Mouse (Mus musculus): ENCODE data around the gene Spock2. TPM values are rescaled to one million over a fixed set of nuclear protein-coding genes. Genes with fewer than 3 reads are reported as not detected.
"Not testable (repeated sequence)": the region's sequence is repeated elsewhere in the genome, so short reads cannot be mapped to it uniquely, and the experiment has no call there.

Spock2 gene
- polyA plus RNA-seq, 1 experiment from 2014 or later, result 113 TPM

DNA sequence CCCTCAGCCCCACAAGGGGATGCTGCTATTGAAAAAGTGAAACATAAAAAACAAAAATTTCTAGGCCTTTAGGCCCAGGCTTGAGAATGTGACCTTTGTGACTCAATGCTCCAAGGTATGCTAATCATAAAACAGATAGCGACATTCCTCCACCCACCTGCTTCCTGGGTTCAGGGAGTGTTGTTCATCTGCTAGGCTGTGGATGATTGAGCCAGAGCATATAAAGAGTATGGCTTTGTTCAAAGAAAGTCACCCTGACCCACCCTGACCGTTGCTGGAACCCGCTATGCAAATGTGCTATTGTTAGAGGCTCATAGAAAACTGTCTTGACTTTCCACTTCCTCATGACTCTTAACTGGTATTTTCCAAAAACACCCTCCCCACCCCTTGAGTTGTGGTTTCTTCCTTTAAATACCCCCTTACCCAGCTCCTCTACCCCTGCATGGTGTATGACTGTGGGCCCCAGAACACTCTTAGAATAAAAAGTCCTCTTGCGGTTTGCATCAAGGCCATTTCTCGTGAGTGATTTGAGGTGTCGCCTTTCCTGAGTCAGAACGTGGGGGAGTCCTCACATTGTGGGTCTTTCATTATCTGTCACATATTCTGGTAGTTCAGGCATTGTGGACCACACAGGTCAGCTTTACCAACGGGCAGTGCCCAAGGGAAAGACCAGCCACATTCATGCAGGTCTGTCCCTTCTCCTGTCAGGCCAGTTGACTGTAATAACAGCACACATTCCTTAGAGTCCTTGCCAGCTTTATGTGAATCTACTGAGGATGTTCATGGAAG, 56.4 kb downstream of the Spock2 start:
- not testable (repeated sequence) for H3K36me3 ChIP-seq (replicated peaks); H3K9ac ChIP-seq; H3K4me2 ChIP-seq; H3K4me1 ChIP-seq; H3K4me3 ChIP-seq; H3K27me3 ChIP-seq (replicated peaks); H3K27ac ChIP-seq; H3K9me3 ChIP-seq; ATAC-seq (replicated peaks)
- WGBS, result 84% methylated on average over 8 of the region's 8 CpGs

DNA sequence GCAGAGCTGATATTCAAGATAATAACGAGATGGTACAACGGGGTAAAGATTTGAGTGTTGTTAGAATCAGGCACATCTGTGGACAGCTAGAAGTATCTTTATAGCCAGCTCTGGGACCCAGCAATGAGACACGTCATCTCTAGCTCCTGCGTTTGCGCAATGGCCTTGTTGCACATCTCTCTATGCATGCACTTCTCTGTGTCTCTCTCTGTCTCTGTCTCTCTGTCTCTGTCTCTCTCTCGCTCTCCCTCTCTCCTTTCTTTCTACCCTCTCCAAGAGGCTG, 56.9 kb downstream of the Spock2 start:
- Histone ChIP-seq H3K4me2 (no peak overlapping the region), H3K4me3 (no peak overlapping the region), H3K27me3 (replicated peaks) (no peaks in the 10 kb centered on the region), H3K4me1 (no peaks in the 10 kb centered on the region), H3K9ac (no peak overlapping the region), H3K27ac (no peak overlapping the region), H3K9me3 (no peaks in the 10 kb centered on the region), H3K36me3 (replicated peaks) (no peaks in the 10 kb centered on the region)
- no peak for ATAC-seq (replicated peaks)
- 96% methylated on average over 6 of the region's 6 CpGs for WGBS

DNA sequence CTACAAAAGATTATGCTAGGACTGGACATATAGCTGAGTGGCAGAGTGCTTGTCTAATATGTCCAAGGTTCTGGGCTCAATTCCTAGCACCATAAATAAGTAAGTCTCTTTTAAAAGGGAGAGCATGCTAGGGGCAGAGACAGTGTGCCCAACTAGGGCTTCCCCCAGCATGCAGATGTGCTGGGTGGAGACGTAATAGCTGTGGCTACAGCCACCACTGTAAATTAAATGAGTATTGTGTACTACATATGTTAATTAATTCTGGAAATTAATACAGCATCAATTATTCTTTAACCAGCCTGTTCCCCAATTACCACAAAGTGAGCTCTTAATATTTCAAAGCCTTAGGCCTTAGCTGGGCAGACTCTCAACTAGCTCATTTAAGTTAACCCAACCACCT, 58.9 kb downstream of the Spock2 start:
- Histone ChIP-seq H3K9ac (no peak overlapping the region), H3K27me3 (replicated peaks) (no peaks in the 10 kb centered on the region), H3K9me3 (no peaks in the 10 kb centered on the region), H3K4me3 (no peak overlapping the region), H3K4me1 (no peaks in the 10 kb centered on the region), H3K4me2 (no peak overlapping the region), H3K36me3 (replicated peaks) (no peaks in the 10 kb centered on the region), H3K27ac (no peak overlapping the region)
- no peak for ATAC-seq (replicated peaks)
- WGBS, result 68% methylated on average over 1 of the region's 1 CpGs

DNA sequence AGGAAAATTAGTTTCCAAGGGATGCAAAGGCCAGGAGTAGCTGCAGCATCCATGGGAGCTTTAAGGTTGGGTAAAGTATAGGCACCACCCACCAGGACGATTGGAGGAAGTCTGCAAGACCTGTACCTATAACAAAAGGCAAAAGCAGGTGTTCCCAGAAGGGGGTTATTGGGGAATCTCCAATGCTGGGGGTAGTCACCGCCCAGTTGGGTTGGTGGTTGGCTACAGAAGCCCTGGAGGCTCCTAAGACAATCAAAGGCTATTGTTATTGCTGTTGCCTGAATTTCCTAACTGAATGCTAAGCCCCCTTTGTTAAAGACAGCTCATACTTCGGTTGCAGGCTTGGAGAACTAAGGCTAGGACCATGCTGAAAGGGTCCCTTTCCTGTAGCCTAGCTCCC, 60.0 kb downstream of the Spock2 start:
- no peak overlapping the region for H3K4me2 ChIP-seq
- no peaks in the 10 kb centered on the region for H3K9me3 ChIP-seq
- no peaks in the 10 kb centered on the region for H3K27me3 ChIP-seq (replicated peaks)
- 13% methylated on average over 3 of the region's 3 CpGs for WGBS
- no peak for ATAC-seq (replicated peaks)
- H3K4me3 ChIP-seq, result no peak overlapping the region
- no peaks in the 10 kb centered on the region for H3K4me1 ChIP-seq
- no peak overlapping the region for H3K27ac ChIP-seq
- no peaks in the 10 kb centered on the region for H3K36me3 ChIP-seq (replicated peaks)
- no peak overlapping the region for H3K9ac ChIP-seq

DNA sequence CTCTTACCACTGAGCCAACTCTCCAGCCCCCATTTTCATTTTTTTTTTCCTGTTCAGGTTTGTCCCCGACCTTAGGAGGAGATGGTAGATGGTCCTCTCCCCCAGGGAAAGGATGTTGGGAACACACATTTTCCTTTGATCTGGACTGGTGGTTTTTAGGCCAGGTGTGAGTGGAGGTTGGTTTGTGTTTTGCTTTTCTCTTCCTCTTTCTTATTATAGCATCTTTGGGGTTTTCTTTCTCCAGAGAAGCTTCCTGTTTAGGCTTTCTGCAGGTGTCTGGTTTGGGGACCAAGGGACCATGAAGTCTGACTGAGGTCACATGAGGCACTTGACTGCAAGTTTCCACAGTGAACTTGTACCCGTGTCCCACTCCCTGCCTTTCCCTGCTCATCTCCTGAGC, 62.3 kb downstream of the Spock2 start:
- no peaks in the 10 kb centered on the region for H3K36me3 ChIP-seq (replicated peaks)
- H3K27ac ChIP-seq, result no peak overlapping the region
- H3K4me2 ChIP-seq, result no peak overlapping the region
- no peaks in the 10 kb centered on the region for H3K27me3 ChIP-seq (replicated peaks)
- H3K9me3 ChIP-seq, result no peaks in the 10 kb centered on the region
- H3K9ac ChIP-seq, result no peak overlapping the region
- H3K4me1 ChIP-seq, result no peaks in the 10 kb centered on the region
- H3K4me3 ChIP-seq, result no peak overlapping the region
- ATAC-seq (replicated peaks), result no peak
- 80% methylated on average over 2 of the region's 2 CpGs for WGBS

DNA sequence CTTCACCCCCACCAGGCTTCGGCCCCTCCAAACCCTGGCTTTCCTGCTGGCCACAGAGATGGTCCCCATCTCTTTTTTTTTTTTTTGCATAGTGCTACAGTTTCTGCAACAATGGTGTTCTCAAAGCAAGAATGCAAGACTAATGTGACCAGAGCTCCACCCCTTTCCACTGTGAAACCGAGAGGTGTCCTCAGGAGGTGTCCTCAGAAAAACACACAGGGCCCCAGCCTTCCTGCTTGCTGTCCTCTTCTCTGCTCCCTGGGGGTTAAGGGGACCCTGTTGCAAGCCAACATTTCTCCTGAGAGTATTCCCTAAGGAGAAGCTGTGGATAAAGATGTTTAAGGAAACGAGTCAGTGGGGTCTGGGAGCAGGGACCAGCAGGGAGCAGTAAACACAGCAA, 62.9 kb downstream of the Spock2 start:
- H3K9ac ChIP-seq, result no peak overlapping the region
- WGBS, result 63% methylated on average over 3 of the region's 3 CpGs
- H3K9me3 ChIP-seq, result no peaks in the 10 kb centered on the region
- H3K4me2 ChIP-seq, result no peak overlapping the region
- no peak overlapping the region for H3K27ac ChIP-seq
- no peak for ATAC-seq (replicated peaks)
- H3K4me1 ChIP-seq, result no peaks in the 10 kb centered on the region
- no peaks in the 10 kb centered on the region for H3K36me3 ChIP-seq (replicated peaks)
- no peaks in the 10 kb centered on the region for H3K27me3 ChIP-seq (replicated peaks)
- no peak overlapping the region for H3K4me3 ChIP-seq

DNA sequence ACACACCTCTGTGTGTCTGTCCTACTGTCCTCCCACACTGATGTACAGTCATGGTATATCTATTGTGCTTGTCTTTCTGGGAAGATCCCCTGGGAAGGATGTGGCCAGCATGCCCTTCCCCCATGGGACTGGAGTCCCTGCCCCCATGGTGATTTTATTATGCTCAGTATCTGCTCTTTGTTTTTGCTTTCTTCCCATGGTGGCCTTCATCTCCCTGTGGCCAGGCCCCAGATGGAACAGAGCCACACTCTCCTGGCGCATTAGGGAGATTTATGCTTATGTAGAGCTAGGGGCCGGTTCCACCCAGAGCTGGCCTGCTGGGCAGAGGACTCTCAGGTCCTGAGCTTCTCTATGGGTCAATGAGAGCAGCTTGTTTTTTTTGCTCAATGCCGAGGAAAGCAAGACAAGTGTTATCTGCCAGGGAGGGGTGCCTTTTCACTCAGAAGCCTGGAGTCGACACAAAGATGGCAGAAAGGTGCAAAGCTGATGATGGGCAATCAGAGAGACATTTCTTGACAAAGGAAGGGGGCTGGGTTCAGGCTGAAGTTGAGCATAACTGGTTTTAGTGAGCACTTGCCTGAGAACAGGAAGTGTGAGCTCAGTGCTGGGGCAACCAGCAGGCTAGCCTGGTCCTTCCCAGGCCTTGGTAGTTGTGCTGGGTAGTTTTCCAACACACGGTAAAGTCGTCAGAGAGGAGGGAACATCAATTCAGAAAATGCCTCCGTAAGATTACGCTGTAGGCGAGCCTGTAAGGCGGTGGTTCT, 64.5 kb downstream of the Spock2 start:
- Histone ChIP-seq H3K4me1 (no peaks in the 10 kb centered on the region), H3K9me3 (no peaks in the 10 kb centered on the region), H3K27ac (no peak overlapping the region), H3K27me3 (replicated peaks) (no peaks in the 10 kb centered on the region), H3K4me3 (no peak overlapping the region), H3K9ac (no peak overlapping the region), H3K4me2 (no peak overlapping the region), H3K36me3 (replicated peaks) (no peaks in the 10 kb centered on the region)
- WGBS, result 82% methylated on average over 10 of the region's 10 CpGs
- no peak for ATAC-seq (replicated peaks)

DNA sequence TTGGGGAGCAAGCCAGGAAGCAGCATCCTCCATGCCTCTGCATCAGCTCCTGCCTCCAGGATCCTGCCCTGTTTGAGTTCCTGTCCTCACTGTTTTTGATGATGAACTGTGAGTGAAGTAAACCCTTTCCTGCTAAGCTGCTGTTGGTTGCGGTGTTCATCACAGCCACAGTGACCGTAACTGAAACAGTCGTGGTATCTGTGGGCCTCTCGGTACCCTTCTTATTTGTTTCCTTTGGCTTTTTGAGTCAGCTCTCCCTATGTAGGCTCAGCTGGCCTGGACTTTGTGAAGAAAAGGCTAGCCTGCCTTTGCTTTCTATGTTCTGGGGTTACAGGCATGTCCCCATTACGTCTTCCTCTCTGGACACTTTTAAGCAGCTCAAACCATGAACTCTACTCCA, 65.3 kb downstream of the Spock2 start:
- 93% methylated on average over 5 of the region's 5 CpGs for WGBS
- H3K9me3 ChIP-seq, result no peaks in the 10 kb centered on the region
- ATAC-seq (replicated peaks), result no peak
- H3K4me3 ChIP-seq, result no peak overlapping the region
- no peaks in the 10 kb centered on the region for H3K27me3 ChIP-seq (replicated peaks)
- no peaks in the 10 kb centered on the region for H3K36me3 ChIP-seq (replicated peaks)
- H3K9ac ChIP-seq, result no peak overlapping the region
- no peaks in the 10 kb centered on the region for H3K4me1 ChIP-seq
- no peak overlapping the region for H3K27ac ChIP-seq
- H3K4me2 ChIP-seq, result no peak overlapping the region

DNA sequence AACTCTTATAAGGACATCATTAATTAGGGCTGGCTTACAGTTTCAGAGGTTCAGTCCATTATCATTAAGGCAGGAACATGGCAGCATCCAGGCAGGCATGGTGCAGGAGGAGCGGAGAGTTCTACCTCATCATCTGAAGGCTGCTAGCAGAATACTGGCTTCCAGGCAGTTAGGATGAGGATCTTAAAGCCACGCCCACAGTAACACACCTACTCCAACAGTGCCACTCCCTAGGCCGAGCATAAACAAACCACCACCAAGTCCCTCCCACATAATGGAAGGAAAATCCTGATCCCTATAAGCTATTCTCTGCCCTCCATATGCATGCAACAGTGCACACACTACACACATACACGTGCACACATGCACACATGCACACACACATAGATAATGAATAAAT, 66.3 kb downstream of the Spock2 start:
- no peaks in the 10 kb centered on the region for H3K4me1 ChIP-seq
- H3K4me2 ChIP-seq, result no peak overlapping the region
- no peaks in the 10 kb centered on the region for H3K36me3 ChIP-seq (replicated peaks)
- WGBS, result 96% methylated on average over 4 of the region's 4 CpGs
- H3K9ac ChIP-seq, result no peak overlapping the region
- ATAC-seq (replicated peaks), result no peak
- no peaks in the 10 kb centered on the region for H3K9me3 ChIP-seq
- H3K27me3 ChIP-seq (replicated peaks), result no peaks in the 10 kb centered on the region
- no peak overlapping the region for H3K4me3 ChIP-seq
- no peak overlapping the region for H3K27ac ChIP-seq

DNA sequence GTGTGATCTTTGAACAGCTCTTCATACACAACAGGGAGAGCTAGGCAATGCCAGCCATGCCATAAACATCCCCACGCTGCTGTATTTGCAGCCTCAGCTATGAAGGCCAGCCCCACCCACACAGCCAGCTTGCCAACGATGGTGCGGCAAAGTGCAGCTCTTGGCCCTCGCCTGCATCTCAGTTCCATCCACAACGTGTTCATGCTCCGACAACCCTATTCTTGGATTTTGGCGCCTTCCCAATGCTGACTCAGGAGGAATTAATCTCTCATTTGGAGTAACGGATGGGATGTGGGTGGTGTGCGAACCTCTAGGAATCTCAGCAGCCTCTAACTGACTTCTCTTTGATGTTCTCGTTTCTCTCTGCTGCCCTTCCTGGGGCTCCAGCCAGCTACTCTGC, 67.0 kb downstream of the Spock2 start:
- Histone ChIP-seq H3K9me3 (no peaks in the 10 kb centered on the region), H3K27ac (no peak overlapping the region), H3K36me3 (replicated peaks) (no peaks in the 10 kb centered on the region), H3K4me3 (no peak overlapping the region), H3K27me3 (replicated peaks) (no peaks in the 10 kb centered on the region), H3K4me1 (no peaks in the 10 kb centered on the region), H3K9ac (no peak overlapping the region), H3K4me2 (no peak overlapping the region)
- ATAC-seq (replicated peaks), result no peak
- WGBS, result 55% methylated on average over 10 of the region's 10 CpGs

DNA sequence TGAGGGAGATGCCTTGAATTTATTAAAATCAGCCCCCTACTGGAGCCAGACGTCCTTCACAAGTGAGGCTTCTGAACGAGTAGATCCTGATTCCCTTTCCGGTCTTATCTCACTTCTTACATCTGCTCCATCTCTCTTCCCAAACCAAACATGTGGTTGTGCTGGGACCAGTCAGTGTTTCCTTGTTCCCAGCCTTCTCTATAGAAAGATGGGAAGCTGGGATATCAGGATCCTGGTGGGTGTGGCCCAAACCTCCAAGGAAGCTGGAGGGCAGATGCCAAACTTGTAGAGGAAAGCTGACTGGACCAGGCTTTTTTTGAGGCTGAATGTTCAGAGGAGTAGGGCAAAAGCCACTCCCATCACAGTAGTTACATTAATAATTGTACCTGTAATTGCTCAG, 68.5 kb downstream of the Spock2 start:
- Histone ChIP-seq H3K4me1 (no peaks in the 10 kb centered on the region), H3K36me3 (replicated peaks) (no peaks in the 10 kb centered on the region), H3K9ac (no peak overlapping the region), H3K27ac (no peak overlapping the region), H3K27me3 (replicated peaks) (no peaks in the 10 kb centered on the region), H3K9me3 (no peaks in the 10 kb centered on the region), H3K4me2 (no peak overlapping the region), H3K4me3 (no peak overlapping the region)
- no peak for ATAC-seq (replicated peaks)
- WGBS, result 72% methylated on average over 3 of the region's 3 CpGs

DNA sequence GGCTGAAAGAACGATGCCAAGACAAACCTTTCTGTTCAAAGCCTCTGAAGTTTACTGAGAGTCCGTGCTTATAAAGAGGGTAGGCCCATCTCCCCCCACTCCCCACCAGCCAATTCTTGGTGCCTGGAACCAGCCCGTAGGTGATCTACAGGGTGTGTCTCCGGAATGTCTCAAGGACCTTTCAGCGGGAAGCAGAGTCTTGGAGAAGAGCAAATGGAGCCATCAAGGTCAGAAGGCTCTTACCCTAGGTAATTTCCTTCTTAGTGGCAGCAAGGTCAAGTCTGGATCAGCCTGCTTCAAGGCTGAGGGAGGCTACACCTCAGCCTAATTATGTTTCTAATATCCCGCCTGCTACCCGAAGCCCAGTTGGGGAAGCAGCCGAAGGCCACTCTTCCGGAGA, 69.3 kb downstream of the Spock2 start:
- not testable (repeated sequence) for H3K27me3 ChIP-seq (replicated peaks); H3K27ac ChIP-seq; ATAC-seq (replicated peaks); H3K4me2 ChIP-seq; H3K9ac ChIP-seq; H3K4me1 ChIP-seq; H3K36me3 ChIP-seq (replicated peaks); H3K9me3 ChIP-seq; H3K4me3 ChIP-seq
- 90% methylated on average over 9 of the region's 9 CpGs for WGBS
